Mouse (Mus musculus): ENCODE measurements around the gene Tsen54. TPM values are rescaled to one million over a fixed set of nuclear protein-coding genes. Genes with fewer than 3 reads are reported as not detected.
A peak's percentile ranks its signal among the peaks of the same experiment; 100 is the strongest.

Tsen54 gene
- 6.1 and 6.8 TPM in 2 replicates for polyA plus RNA-seq (2012; ENCODE audit: insufficient read depth, insufficient read length, missing spikeins)

- Histone ChIP-seq H3K4me1 (ENCODE audit: control insufficient read depth, insufficient read depth, insufficient read length, low read length) (no peaks in the 10 kb centered on the region; the same call in 1 of the 2 replicates), H3K4me3 (ENCODE audit: insufficient read depth, low read depth, low read length) (peak within 1 kb of the TSS; percentile 91), H3K27ac (replicated peaks; ENCODE audit: low read depth, low read length) (peak within 1 kb of the TSS; percentile 53)
Measured at GRCm38 (mm10) chr11:115814605-115815450, at the start of gene Tsen54. TSS of gene Tsen54 (plus strand) at chr11:115814724.

GRCm38 (mm10) chr11:115765103-115765606 is 49.4 kb upstream of the Tsen54 start, which contains the start of gene Tmem94:
TSS of gene Tmem94 (plus strand) at chr11:115765433.
- Histone ChIP-seq H3K4me1 (ENCODE audit: control insufficient read depth, insufficient read depth, insufficient read length, low read length) (peaks cover 12% of the 10 kb centered on the region), H3K4me3 (ENCODE audit: insufficient read depth, low read depth, low read length) (peak within 1 kb of the TSS; percentile 71), H3K27ac (replicated peaks; ENCODE audit: low read depth, low read length) (peak within 1 kb of the TSS; percentile 66)

GRCm38 (mm10) chr11:115765607-115766141 is 48.9 kb upstream of the Tsen54 start:
- Histone ChIP-seq H3K27ac (replicated peaks; ENCODE audit: low read depth, low read length) (peak overlapping the region; percentile 66), H3K4me3 (ENCODE audit: insufficient read depth, low read depth, low read length) (peak overlapping the region; percentile 71), H3K4me1 (ENCODE audit: control insufficient read depth, insufficient read depth, insufficient read length, low read length) (peaks cover 14% of the 10 kb centered on the region)

GRCm38 (mm10) chr11:115766356-115766943 is 48.1 kb upstream of the Tsen54 start:
- Histone ChIP-seq H3K27ac (replicated peaks; ENCODE audit: low read depth, low read length) (peak overlapping the region; percentile 66), H3K4me3 (ENCODE audit: insufficient read depth, low read depth, low read length) (peak overlapping the region; percentile 71)

GRCm38 (mm10) chr11:115766981-115767380 is 47.5 kb upstream of the Tsen54 start:
- peak overlapping the region; percentile 71 for H3K4me3 ChIP-seq (ENCODE audit: insufficient read depth, low read depth, low read length)
- H3K27ac ChIP-seq (replicated peaks; ENCODE audit: low read depth, low read length), result peak overlapping the region; percentile 66
- peaks cover 16% of the 10 kb centered on the region for H3K4me1 ChIP-seq (ENCODE audit: control insufficient read depth, insufficient read depth, insufficient read length, low read length)

More at GRCm38 (mm10) chr11:115766356-115766943, 48.1 kb upstream of the Tsen54 start:
- peaks cover 16% of the 10 kb centered on the region for H3K4me1 ChIP-seq (ENCODE audit: control insufficient read depth, insufficient read depth, insufficient read length, low read length)

- H3K4me1 ChIP-seq (ENCODE audit: control insufficient read depth, insufficient read depth, insufficient read length, low read length), result peaks cover 16% of the 10 kb centered on the region
- peak overlapping the region; percentile 34; the same call in 1 of the 2 replicates for H3K27ac ChIP-seq (replicated peaks; ENCODE audit: low read depth, low read length)
- no peak overlapping the region for H3K4me3 ChIP-seq (ENCODE audit: insufficient read depth, low read depth, low read length)
Measured at GRCm38 (mm10) chr11:115768896-115769295, 45.6 kb upstream of the Tsen54 start.

GRCm38 (mm10) chr11:115774653-115775052 is 39.9 kb upstream of the Tsen54 start:
- H3K4me1 ChIP-seq (ENCODE audit: control insufficient read depth, insufficient read depth, insufficient read length, low read length), result peaks cover 34% of the 10 kb centered on the region
- H3K27ac ChIP-seq (replicated peaks; ENCODE audit: low read depth, low read length), result no peak overlapping the region; the same call in 1 of the 2 replicates
- H3K4me3 ChIP-seq (ENCODE audit: insufficient read depth, low read depth, low read length), result no peak overlapping the region

- 0 out of 2 replicates have a peak overlapping the region, but pooled peaks have one; percentile 2 for H3K4me3 ChIP-seq (ENCODE audit: insufficient read depth, low read depth, low read length)
- peak overlapping the region; percentile 72 for H3K27ac ChIP-seq (replicated peaks; ENCODE audit: low read depth, low read length)
Measured at GRCm38 (mm10) chr11:115775821-115776665, 38.5 kb upstream of the Tsen54 start.

GRCm38 (mm10) chr11:115776954-115777353 is 37.6 kb upstream of the Tsen54 start:
- Histone ChIP-seq H3K4me3 (ENCODE audit: insufficient read depth, low read depth, low read length) (no peak overlapping the region), H3K4me1 (ENCODE audit: control insufficient read depth, insufficient read depth, insufficient read length, low read length) (peaks cover 36% of the 10 kb centered on the region), H3K27ac (replicated peaks; ENCODE audit: low read depth, low read length) (no peak overlapping the region)

More at GRCm38 (mm10) chr11:115775821-115776665, 38.5 kb upstream of the Tsen54 start:
- peaks cover 36% of the 10 kb centered on the region for H3K4me1 ChIP-seq (ENCODE audit: control insufficient read depth, insufficient read depth, insufficient read length, low read length)

- H3K27ac ChIP-seq (replicated peaks; ENCODE audit: low read depth, low read length), result no peak overlapping the region
- peaks cover 36% of the 10 kb centered on the region for H3K4me1 ChIP-seq (ENCODE audit: control insufficient read depth, insufficient read depth, insufficient read length, low read length)
- H3K4me3 ChIP-seq (ENCODE audit: insufficient read depth, low read depth, low read length), result no peak overlapping the region
Measured at GRCm38 (mm10) chr11:115777487-115778335, 36.8 kb upstream of the Tsen54 start.

- peaks cover 36% of the 10 kb centered on the region for H3K4me1 ChIP-seq (ENCODE audit: control insufficient read depth, insufficient read depth, insufficient read length, low read length)
- H3K27ac ChIP-seq (replicated peaks; ENCODE audit: low read depth, low read length), result peak overlapping the region; percentile 76
- H3K4me3 ChIP-seq (ENCODE audit: insufficient read depth, low read depth, low read length), result no peak overlapping the region
Measured at GRCm38 (mm10) chr11:115779038-115779571, 35.4 kb upstream of the Tsen54 start.

GRCm38 (mm10) chr11:115780141-115781070 is 34.1 kb upstream of the Tsen54 start:
- H3K27ac ChIP-seq (replicated peaks; ENCODE audit: low read depth, low read length), result no peak overlapping the region
- no peak overlapping the region for H3K4me3 ChIP-seq (ENCODE audit: insufficient read depth, low read depth, low read length)
- peaks cover 31% of the 10 kb centered on the region for H3K4me1 ChIP-seq (ENCODE audit: control insufficient read depth, insufficient read depth, insufficient read length, low read length)
